Mouse (Mus musculus): ENCODE data around the gene Ppil1.

The Ppil1 gene

GRCm38 (mm10) chr17:29263840-29264633 is at the start of gene Ppil1:
Ppil1 (minus strand) TSS chr17:29264186.
- peak; percentile 75 for DNase-seq (ENCODE audit: low spot score)

- DNase-seq (ENCODE audit: low spot score): no peak
These were observed 49.3 kb upstream of the Ppil1 start for GRCm38 (mm10) chr17:29313300-29313699.

- no peak for DNase-seq (ENCODE audit: low spot score)
These were observed 48.1 kb upstream of the Ppil1 start for GRCm38 (mm10) chr17:29312082-29312481.

- DNase-seq (ENCODE audit: low spot score): no peak
These were observed 47.6 kb upstream of the Ppil1 start for GRCm38 (mm10) chr17:29311602-29312001.

- DNase-seq (ENCODE audit: low spot score): no peak
These were observed 46.2 kb upstream of the Ppil1 start for GRCm38 (mm10) chr17:29310056-29310623.

- no peak for DNase-seq (ENCODE audit: low spot score)
These were observed 41.9 kb upstream of the Ppil1 start for GRCm38 (mm10) chr17:29305871-29306270.

GRCm38 (mm10) chr17:29305058-29305806 is 41.2 kb upstream of the Ppil1 start:
- DNase-seq (ENCODE audit: low spot score): no peak

GRCm38 (mm10) chr17:29304376-29305057 is 40.5 kb upstream of the Ppil1 start:
- DNase-seq (ENCODE audit: low spot score): no peak

- no peak for DNase-seq (ENCODE audit: low spot score)
These were observed 39.9 kb upstream of the Ppil1 start for GRCm38 (mm10) chr17:29303856-29304255.

GRCm38 (mm10) chr17:29303087-29303486 is 39.1 kb upstream of the Ppil1 start:
- no peak for DNase-seq (ENCODE audit: low spot score)

- DNase-seq (ENCODE audit: low spot score): no peak
These were observed 38.2 kb upstream of the Ppil1 start for GRCm38 (mm10) chr17:29302149-29302548.

GRCm38 (mm10) chr17:29301421-29301820 is 37.4 kb upstream of the Ppil1 start:
- no peak for DNase-seq (ENCODE audit: low spot score)

GRCm38 (mm10) chr17:29300926-29301325 is 36.9 kb upstream of the Ppil1 start:
- no peak for DNase-seq (ENCODE audit: low spot score)

- no peak for DNase-seq (ENCODE audit: low spot score)
These were observed 35.3 kb upstream of the Ppil1 start for GRCm38 (mm10) chr17:29299282-29299681.

GRCm38 (mm10) chr17:29297813-29298212 is 33.8 kb upstream of the Ppil1 start:
- DNase-seq (ENCODE audit: low spot score): no peak

- DNase-seq (ENCODE audit: low spot score): no peak
These were observed 33.3 kb upstream of the Ppil1 start for GRCm38 (mm10) chr17:29297321-29297720.

GRCm38 (mm10) chr17:29295835-29296234 is 31.8 kb upstream of the Ppil1 start:
- DNase-seq (ENCODE audit: low spot score): no peak

- no peak for DNase-seq (ENCODE audit: low spot score)
These were observed 30.0 kb upstream of the Ppil1 start for GRCm38 (mm10) chr17:29293807-29294605.

- no peak for DNase-seq (ENCODE audit: low spot score)
These were observed 29.0 kb upstream of the Ppil1 start for GRCm38 (mm10) chr17:29292996-29293395.

GRCm38 (mm10) chr17:29291793-29292192 is 27.8 kb upstream of the Ppil1 start:
- DNase-seq (ENCODE audit: low spot score): no peak

- no peak for DNase-seq (ENCODE audit: low spot score)
These were observed 18.4 kb upstream of the Ppil1 start for GRCm38 (mm10) chr17:29282216-29282952.

All from layer of hippocampus, adult 11-12 months (tissue).